Mouse (Mus musculus) ES-Bruce4 (cell line): ENCODE measurements around the gene Ypel4. TPM values are rescaled to one million over a fixed set of nuclear protein-coding genes. Genes with fewer than 3 reads are reported as not detected.

Experiments
- H3K27ac ChIP-seq: 2 replicates; pipeline ENCODE4 v1.5.1; 2012; ENCODE audit warnings: low read length, inconsistent platforms; ENCODE audit not compliant: insufficient read depth
- H3K27me3 ChIP-seq: 2 replicates; pipeline ENCODE4 v1.6.1; 2012; ENCODE audit warnings: mild to moderate bottlenecking, low read length, inconsistent platforms; ENCODE audit not compliant: control insufficient read depth, poor library complexity, insufficient read depth, severe bottlenecking
- H3K36me3 ChIP-seq: 2 replicates; pipeline ENCODE4 v1.6.1; 2012; ENCODE audit warnings: inconsistent platforms, mild to moderate bottlenecking, low read length, moderate library complexity; ENCODE audit not compliant: control insufficient read depth, poor library complexity, insufficient read depth, severe bottlenecking
- H3K4me1 ChIP-seq: one replicate; pipeline ENCODE4 v1.8.1; 2011; ENCODE audit warnings: low read length; ENCODE audit not compliant: control insufficient read depth, insufficient read depth
- H3K4me3 ChIP-seq: 2 replicates; pipeline ENCODE4 v1.5.1; 2011; ENCODE audit warnings: low read depth, mild to moderate bottlenecking, low read length
- H3K9ac ChIP-seq: 2 replicates; pipeline ENCODE4 v1.6.1; 2012; ENCODE audit warnings: low read depth, mild to moderate bottlenecking, inconsistent platforms; ENCODE audit not compliant: poor library complexity, severe bottlenecking
- H3K9me3 ChIP-seq: replicated peaks from 2 replicates; pipeline ENCODE4 v1.6.1; 2012; ENCODE audit warnings: mild to moderate bottlenecking, low read length, inconsistent platforms; ENCODE audit not compliant: control insufficient read depth, poor library complexity, insufficient read depth, severe bottlenecking
- CTCF ChIP-seq: IDR thresholded peaks from one replicate; pipeline ENCODE4 v1.8.1; 2011; ENCODE audit warnings: low read depth, low read length
- EP300 ChIP-seq: IDR thresholded peaks from 2 replicates; pipeline ENCODE4 v1.6.1; 2011; ENCODE audit warnings: low read depth, low read length; ENCODE audit not compliant: insufficient read depth
- POLR2A ChIP-seq: IDR thresholded peaks from one replicate; pipeline ENCODE4 v1.8.1; 2011; ENCODE audit warnings: low read length; ENCODE audit not compliant: insufficient read depth
- polyA plus RNA-seq: library from polyadenylated mRNA; stranded (reverse); fragments of >200 nt; gene quantifications from 2 replicates; pipeline ENCODE4 v1.2.4, GENCODE M21; 2011; ENCODE audit warnings: low read depth; ENCODE audit not compliant: missing spikeins, insufficient read depth, insufficient read length

The Ypel4 gene
- 0.56 and 0.73 TPM in 2 replicates for polyA plus RNA-seq

DNA sequence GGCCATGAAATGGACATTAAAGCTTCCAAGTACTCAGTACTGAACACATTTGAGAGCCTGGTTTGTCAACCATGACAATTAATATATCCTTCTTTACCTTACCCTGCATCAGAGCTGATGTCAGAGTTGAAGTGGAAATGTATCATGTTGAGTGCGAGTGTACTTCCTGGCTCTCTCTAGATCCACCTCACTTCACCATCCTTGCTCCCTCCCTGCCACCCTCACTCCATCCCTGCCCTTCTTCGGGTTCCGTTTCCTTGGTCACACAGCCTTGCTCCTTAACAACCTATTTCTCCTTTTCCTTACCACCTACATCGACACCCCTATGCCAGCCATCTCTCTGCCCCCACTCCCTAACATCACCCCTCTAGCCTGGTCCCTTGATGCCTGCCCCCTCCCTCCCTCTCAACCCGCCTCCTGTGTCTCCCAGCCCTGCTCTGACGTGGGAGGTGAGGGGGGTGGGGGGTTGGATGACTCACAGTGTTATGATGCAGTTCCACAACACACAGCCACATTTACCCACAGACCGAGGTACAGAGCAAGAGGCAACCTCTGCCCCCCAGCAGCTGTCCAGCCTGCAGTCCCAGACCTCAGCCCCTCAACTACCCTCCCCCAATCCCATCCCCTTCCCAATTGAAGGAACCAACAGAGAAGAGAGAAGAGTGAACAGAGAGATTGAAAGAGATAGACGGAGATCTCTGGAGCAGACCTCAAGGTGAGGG lies at the start of gene Ypel4:
TSS of gene Ypel4 (plus strand) at position 480 of the 722 bp plus-strand sequence.
- Histone ChIP-seq H3K27ac (no peak within 1 kb of the TSS), H3K27me3 (no peaks in the 10 kb centered on the region), H3K36me3 (no peaks in the 10 kb centered on the region), H3K4me1 (no peaks in the 10 kb centered on the region), H3K4me3 (peak within 1 kb of the TSS; percentile 81), H3K9me3 (no peaks in the 10 kb centered on the region), H3K9ac (no peak within 1 kb of the TSS)
- TF ChIP-seq CTCF, result no peak
- TF ChIP-seq POLR2A, result no peak
- TF ChIP-seq EP300, result no peak

DNA sequence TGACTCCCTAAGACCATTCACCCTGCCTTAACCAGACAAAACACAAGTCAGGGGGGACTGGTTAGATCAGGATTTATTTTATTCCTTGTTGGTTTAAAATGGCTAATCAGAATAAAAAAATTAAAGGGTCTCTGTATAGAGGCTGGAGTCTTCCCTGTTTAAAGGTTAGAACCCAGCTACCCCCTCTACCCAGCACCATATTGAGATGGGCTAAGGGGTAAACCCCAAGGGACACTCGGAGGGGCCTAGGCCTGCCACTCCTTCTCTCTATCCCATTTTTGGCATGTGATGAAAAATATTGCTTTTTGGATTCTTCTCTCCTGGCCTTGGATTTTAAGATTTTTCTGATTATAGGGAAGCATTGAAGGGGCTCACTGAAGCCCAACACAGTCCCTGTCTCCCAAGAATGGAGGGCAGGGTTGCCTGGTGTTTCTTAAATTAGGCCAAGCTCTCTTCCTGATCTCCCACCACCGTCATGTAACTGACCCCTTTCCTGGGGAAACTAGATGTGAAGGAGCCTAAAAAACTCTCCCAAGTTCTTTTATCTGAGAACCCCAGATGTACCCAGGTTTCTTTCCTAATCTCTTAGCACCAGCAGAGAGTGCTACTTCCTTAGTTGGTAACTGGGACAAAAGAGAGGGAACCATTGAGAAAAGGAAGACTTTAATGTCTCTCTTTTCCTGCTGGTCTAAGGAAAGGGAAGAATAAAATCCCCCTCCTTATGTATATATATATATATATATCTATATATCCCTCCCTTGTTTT lies 45.6 kb upstream of the Ypel4 start:
- Histone ChIP-seq H3K4me1 (no peaks in the 10 kb centered on the region), H3K9ac (no peak overlapping the region), H3K27me3 (no peaks in the 10 kb centered on the region), H3K4me3 (no peak overlapping the region), H3K9me3 (no peaks in the 10 kb centered on the region; the same call in 1 of the 2 replicates), H3K36me3 (peaks cover 61% of the 10 kb centered on the region), H3K27ac (no peak overlapping the region)
- TF ChIP-seq CTCF (no peak), EP300 (no peak), POLR2A (no peak)

DNA sequence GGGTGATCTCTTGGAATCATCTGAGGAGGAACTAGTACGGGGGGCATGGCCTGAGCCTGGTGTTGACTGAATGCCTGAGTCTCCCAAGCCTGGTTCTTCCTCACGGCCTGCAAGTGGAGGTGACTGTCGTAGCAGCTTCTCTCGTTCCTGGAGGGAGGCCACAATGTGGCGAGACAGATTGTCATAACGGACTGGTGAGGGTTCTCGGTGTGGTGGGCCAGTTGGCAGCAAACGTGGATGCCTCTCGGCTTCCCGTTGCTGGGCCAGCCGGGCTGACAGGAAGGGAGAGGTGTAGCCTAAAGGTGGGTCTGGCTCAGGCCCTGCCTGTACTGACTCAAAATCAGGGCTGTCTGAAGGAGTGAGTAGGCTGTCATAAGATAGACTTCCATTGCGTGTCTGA lies 43.8 kb upstream of the Ypel4 start:
- Histone ChIP-seq H3K4me3 (no peak overlapping the region), H3K27me3 (no peaks in the 10 kb centered on the region), H3K36me3 (peaks cover 66% of the 10 kb centered on the region), H3K4me1 (no peaks in the 10 kb centered on the region), H3K27ac (no peak overlapping the region), H3K9me3 (no peaks in the 10 kb centered on the region; the same call in 1 of the 2 replicates), H3K9ac (no peak overlapping the region)
- TF ChIP-seq POLR2A (no peak), EP300 (no peak), CTCF (no peak)

DNA sequence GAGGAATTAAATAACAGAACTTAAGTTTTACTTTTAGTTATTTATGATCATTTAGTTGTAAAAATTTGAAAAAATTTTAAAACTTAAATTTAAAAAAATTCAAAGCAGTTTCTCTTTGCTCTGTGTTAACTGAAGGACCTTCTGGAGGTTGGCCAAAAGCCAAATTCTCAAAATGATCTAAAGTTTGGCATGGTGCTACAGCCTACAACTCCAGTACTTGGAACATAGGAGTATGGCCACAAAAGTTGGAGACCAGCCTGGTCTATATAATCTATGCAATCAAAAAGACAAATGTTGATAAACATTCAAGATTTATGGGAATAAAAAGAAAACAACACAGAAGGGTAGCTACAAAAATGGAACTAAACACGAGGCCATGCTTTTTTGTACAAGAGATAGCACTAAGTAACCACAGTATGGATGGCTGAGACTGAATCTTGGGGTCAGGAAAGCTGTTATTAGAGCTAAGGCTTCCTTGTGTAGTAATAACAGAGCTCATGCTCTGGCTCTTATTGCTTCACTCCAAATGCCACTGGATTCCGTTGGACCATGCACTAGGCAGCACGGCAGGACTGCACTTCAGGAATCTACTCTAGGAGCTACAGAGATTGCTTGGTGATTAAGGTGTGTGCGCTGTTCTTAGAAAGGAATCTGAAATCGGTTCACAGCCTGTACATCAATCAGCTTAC lies 38.7 kb upstream of the Ypel4 start:
- no peak overlapping the region for H3K9ac ChIP-seq
- H3K27ac ChIP-seq, result no peak overlapping the region
- no peaks in the 10 kb centered on the region for H3K27me3 ChIP-seq
- no peaks in the 10 kb centered on the region for H3K9me3 ChIP-seq
- no peaks in the 10 kb centered on the region for H3K4me1 ChIP-seq
- TF ChIP-seq CTCF, result no peak
- TF ChIP-seq POLR2A, result no peak
- TF ChIP-seq EP300, result no peak
- H3K36me3 ChIP-seq, result peaks cover 33% of the 10 kb centered on the region
- no peak overlapping the region for H3K4me3 ChIP-seq

DNA sequence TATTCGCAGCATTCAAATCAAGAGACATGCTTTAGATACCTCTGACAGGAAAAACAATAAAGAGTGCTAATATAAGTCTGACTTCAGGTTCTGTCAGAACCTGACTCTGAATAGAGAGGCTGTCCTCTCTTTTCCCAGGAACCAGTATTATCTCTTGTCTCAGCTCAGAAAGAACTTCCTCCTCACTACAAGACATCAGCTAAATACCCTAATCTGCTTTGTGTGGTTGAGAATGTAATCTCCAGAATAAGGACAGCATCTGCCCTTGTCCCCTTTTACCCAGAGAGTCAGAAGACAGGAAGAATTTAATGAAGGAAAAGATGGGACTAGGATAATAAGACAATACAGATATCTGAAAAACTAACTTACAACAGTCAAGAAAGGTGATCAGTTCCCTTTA lies 30.4 kb upstream of the Ypel4 start:
- Histone ChIP-seq H3K36me3 (peaks cover 7% of the 10 kb centered on the region), H3K9me3 (no peaks in the 10 kb centered on the region), H3K9ac (no peak overlapping the region), H3K27ac (no peak overlapping the region), H3K27me3 (no peaks in the 10 kb centered on the region), H3K4me3 (no peak overlapping the region), H3K4me1 (no peaks in the 10 kb centered on the region)
- TF ChIP-seq EP300 (no peak), CTCF (no peak), POLR2A (no peak)
